In genomic region chr12:53191435-53191834, GRCm38 (mm10) we compare ENCODE assay signal across 18 mouse cellular contexts. TPM values are rescaled to one million over a fixed set of nuclear protein-coding genes. Genes with fewer than 3 reads are reported as not detected.
DNase-seq lines count a peak whose midpoint lies in the region; TF ChIP-seq lines count a peak whose summit lies in the region.
"Had no signal": no experiment of that assay in that cellular context is flagged by ENCODE, and none has a peak within 500 bp of the region (broad histone marks: within the 10 kb centered on the region; RNA-seq: fewer than 3 reads in every experiment).

No protein-coding gene starts in this region.

- in situ Hi-C loops in CH12.LX (cut with MboI; ENCODE audit: low pct_ligation_motif_present, low pct_unique_long_range_greater_than_20kb, low sequenced_read_pairs) = no loop called here

- DNase-seq in A20 (ENCODE audit: low read depth, low spot score) = peak; percentile 73
- peak; percentile 18 for DNase-seq in CH12.LX (ENCODE audit: extremely low read depth)
- no peak for DNase-seq in embryo, embryonic 11 days
- no peak for DNase-seq in kidney, postnatal 10 days
- DNase-seq: adrenal gland, adult 2 months; adrenal gland, adult 8-10 months; adrenal gland, postnatal 10 days; adrenal gland, postnatal 14 days; adrenal gland, postnatal 25 days; adrenal gland, postnatal 36 days; B cell, adult 2 months; cerebellum, adult 11 months; cerebellum, adult 11-12 months; cerebellum, adult 18-20 months; cerebellum, adult 2 months; cerebellum, adult 8-10 months had no signal

- no peaks in the 10 kb centered on the region for H3K36me3 ChIP-seq in CH12.LX (replicated peaks in 1 of 2; ENCODE audit: control insufficient read depth in 1 of 2, insufficient read depth in 1 of 2, low read length in 1 of 2)
- H3K36me3 ChIP-seq: G1E had no signal

- no peak for TF ChIP-seq CTCF in CH12.LX (conservative IDR thresholded peaks at IDR 0.05 in 1 of 2, IDR thresholded peaks at IDR 0.05 in 1 of 2; ENCODE audit: low read depth in 2 of 2, low read length in 2 of 2)

- no peaks in the 10 kb centered on the region for H3K9me3 ChIP-seq in CH12.LX (replicated peaks; ENCODE audit: low read length)

- no peak for TF ChIP-seq RAD21 in CH12.LX (IDR thresholded peaks at IDR 0.05; ENCODE audit: low read depth, low read length)

- H3K4me3 ChIP-seq in CH12.LX (replicated peaks in 1 of 3; ENCODE audit: low read depth in 2 of 3, low read length in 2 of 3, poor library complexity in 1 of 3) = no peak overlapping the region

- no peak overlapping the region for H3K9ac ChIP-seq in CH12.LX (ENCODE audit: insufficient read depth, low read depth)

- no peak overlapping the region for H3K27ac ChIP-seq in CH12.LX (ENCODE audit: insufficient read depth, low read depth)

- TF ChIP-seq EP300 in CH12.LX (IDR thresholded peaks at IDR 0.05; ENCODE audit: low read length) = no peak

- dilution Hi-C loops in CH12.LX (cut with MboI; ENCODE audit: extremely low pct_ligation_motif_present, extremely low pct_unique_long_range_greater_than_20kb, low sequenced_read_pairs) = no loop called here

- H3K4me1 ChIP-seq in CH12.LX (ENCODE audit: control insufficient read depth in 1 of 2, insufficient read depth in 2 of 2) = peaks cover 0 to 13% of the 10 kb centered on the region in 2 experiments; a peak in 1 of 4 replicates

- no peaks in the 10 kb centered on the region for H3K27me3 ChIP-seq in CH12.LX (replicated peaks)

- no peaks in the 10 kb centered on the region for H3K79me2 ChIP-seq in CH12.LX (replicated peaks; ENCODE audit: control insufficient read depth, extremely low read depth, insufficient read depth, poor library complexity, severe bottlenecking)

- peak overlapping the region; percentile 15; the same call in 1 of the 2 replicates for H3K4me2 ChIP-seq in CH12.LX (ENCODE audit: insufficient read depth, low read depth, poor library complexity, severe bottlenecking)

- TF ChIP-seq POLR2A in CH12.LX (IDR thresholded peaks at IDR 0.05; ENCODE audit: low read depth, low read length) = no peak

TF ChIP-seq in CH12.LX, 34 proteins besides CTCF, POLR2A, EP300 and RAD21:
- TF ChIP-seq IRF4 (IDR thresholded peaks at IDR 0.05; ENCODE audit: low read depth, low read length) = peak; percentile 32; the same call in 1 of the 2 replicates
- TF ChIP-seq ETS1 (conservative IDR thresholded peaks at IDR 0.05; ENCODE audit: low read depth, low read length) = no peak
- peak; percentile 51 for TF ChIP-seq JUND (conservative IDR thresholded peaks at IDR 0.05; ENCODE audit: low read depth, low read length)
- no peak for TF ChIP-seq NELFE (IDR thresholded peaks at IDR 0.05; ENCODE audit: low read depth, low read length)
- TF ChIP-seq BHLHE40 (IDR thresholded peaks at IDR 0.05; ENCODE audit: low read depth, low read length) = no peak
- TF ChIP-seq ELF1 (IDR thresholded peaks at IDR 0.05; ENCODE audit: low read depth, low read length) = no peak

RNA-seq across cellular contexts. Expression of gene Npas3, which starts 57.0 kb away (rescaled TPM):
- total RNA-seq in CH12.LX (2012; rRNA removed) = 0.71 TPM in 1 of 2 replicates, not detected in the other
- 0.07 and 0.13 TPM in 2 replicates for total RNA-seq in CH12.LX (2014; rRNA removed)
- 0.13 and 0.18 TPM in 2 replicates for polyA plus RNA-seq in CH12.LX (2012; ENCODE audit: insufficient read length, low read depth)
- total RNA-seq: MEL had no signal
- polyA plus RNA-seq: G1E had no signal

Comparison
In these comparisons a context has a peak if more than half of its experiments do, and no peak if none do; other contexts are left out.
1. DNase-seq: peak in A20 (single experiment) and CH12.LX (single experiment); none in embryo, embryonic 11 days (single experiment) and kidney, postnatal 10 days (single experiment).